Mouse (Mus musculus) liver, embryonic 14.5 days (tissue): ENCODE results near the gene Stag1.

Experiments
- CTCF ChIP-seq: IDR thresholded peaks from 2 replicates; pipeline ENCODE4 v1.5.1; 2016; ENCODE audit warnings: antibody characterized with exemption, low read depth, control low read depth
- EP300 ChIP-seq: IDR thresholded peaks from 2 replicates; pipeline ENCODE4 v1.6.1; 2016; ENCODE audit warnings: antibody characterized with exemption, low read depth

- TF ChIP-seq CTCF (no peak), EP300 (no peak)
Measured at GRCm38 (mm10) chr9:100993937-100994336, 396.3 kb downstream of the Stag1 start.
